ENCODE assay signal across 18 mouse cellular contexts in genomic region chr9:99146855-99147735, GRCm38 (mm10). TPM values are rescaled to one million over a fixed set of nuclear protein-coding genes. Genes with fewer than 3 reads are reported as not detected.
DNase-seq lines count a peak whose midpoint lies in the region; ATAC-seq and TF ChIP-seq lines count a peak whose summit lies in the region.
"Had no signal": no experiment of that assay in that cellular context is flagged by ENCODE, and none has a peak within 500 bp of the region (broad histone marks: within the 10 kb centered on the region; RNA-seq: fewer than 3 reads in every experiment).

No protein-coding gene starts in this region.

- no peaks in the 10 kb centered on the region for H3K9me3 ChIP-seq in liver, embryonic 15.5 days (replicated peaks)
- H3K9me3 ChIP-seq: limb, embryonic 13.5 days; megakaryocyte, embryonic 14.5 days; stomach, embryonic 15.5 days had no signal

- WGBS in liver, embryonic 15.5 days (ENCODE audit: insufficient replicate concordance): 77% methylated on average over 27 of the region's 27 CpGs

- H3K36me3 ChIP-seq in testis, adult 2 months (ENCODE audit: control insufficient read depth, insufficient read depth, low read length): no peaks in the 10 kb centered on the region
- no peaks in the 10 kb centered on the region for H3K36me3 ChIP-seq in liver, embryonic 15.5 days (replicated peaks)
- H3K36me3 ChIP-seq: limb, embryonic 13.5 days; stomach, embryonic 15.5 days had no signal

- H3K27me3 ChIP-seq in testis, adult 2 months (ENCODE audit: control insufficient read depth, insufficient read depth, low read length): no peaks in the 10 kb centered on the region
- H3K27me3 ChIP-seq in liver, embryonic 15.5 days: no peaks in the 10 kb centered on the region
- H3K27me3 ChIP-seq: megakaryocyte, embryonic 14.5 days; stomach, embryonic 15.5 days had no signal

- no peak for DNase-seq in testis, postnatal 10 days (ENCODE audit: low spot score)
- peak; percentile 41 for DNase-seq in adrenal gland, postnatal 14 days
- DNase-seq in kidney, postnatal 4 days: no peak
- no peak for DNase-seq in thymus, postnatal 0 days (ENCODE audit: low spot score)
- no peak for DNase-seq in ovary, adult 18-20 months (ENCODE audit: low spot score)
- DNase-seq: cerebellum, postnatal 25 days; heart, postnatal 14 days; kidney, adult 2 months; thymus, postnatal 14 days had no signal

- no peak for TF ChIP-seq POLR2A in testis, adult 2 months (IDR thresholded peaks at IDR 0.05; ENCODE audit: control insufficient read depth, low read depth, low read length)

- no peak overlapping the region for H3K27ac ChIP-seq in testis, adult 2 months (ENCODE audit: control insufficient read depth, insufficient read depth, low read depth, low read length)
- no peak overlapping the region for H3K27ac ChIP-seq in liver, embryonic 15.5 days (replicated peaks)
- H3K27ac ChIP-seq: limb, embryonic 13.5 days; stomach, embryonic 15.5 days had no signal

- H3K9ac ChIP-seq in liver, embryonic 15.5 days: no peak overlapping the region
- H3K9ac ChIP-seq: limb, embryonic 13.5 days; stomach, embryonic 15.5 days had no signal

- peaks cover 3% of the 10 kb centered on the region for H3K4me1 ChIP-seq in testis, adult 2 months (ENCODE audit: control insufficient read depth, insufficient read depth, low read length)
- H3K4me1 ChIP-seq in liver, embryonic 15.5 days (replicated peaks): peaks cover 12% of the 10 kb centered on the region
- H3K4me1 ChIP-seq: limb, embryonic 13.5 days; stomach, embryonic 15.5 days had no signal

- TF ChIP-seq CTCF in testis, adult 2 months (IDR thresholded peaks at IDR 0.05; ENCODE audit: control insufficient read depth, insufficient read depth, insufficient replicate concordance, low read depth, low read length): no peak

- ATAC-seq in liver, embryonic 15.5 days (ENCODE audit: insufficient read depth): 0 out of 2 replicates have a peak, but pooled peaks have one; percentile 12
- ATAC-seq: forebrain, embryonic 14.5 days; hindbrain, embryonic 16.5 days; midbrain, embryonic 16.5 days had no signal

- peak overlapping the region; percentile 17; the same call in 1 of the 2 replicates for H3K4me3 ChIP-seq in testis, adult 2 months (ENCODE audit: control insufficient read depth, low read depth, low read length)
- H3K4me3 ChIP-seq in liver, embryonic 15.5 days (replicated peaks): no peak overlapping the region
- H3K4me3 ChIP-seq: limb, embryonic 13.5 days; megakaryocyte, embryonic 14.5 days; stomach, embryonic 15.5 days had no signal

- H3K4me2 ChIP-seq in liver, embryonic 15.5 days: no peak overlapping the region
- H3K4me2 ChIP-seq: heart, embryonic 11.5 days; limb, embryonic 13.5 days; stomach, embryonic 15.5 days had no signal

RNA-seq across cellular contexts. Expression of gene Pik3cb, which starts 6.7 kb away (rescaled TPM):
- 2.7 and 3.0 TPM in 2 replicates for polyA plus RNA-seq in testis, adult 2 months (2012; rRNA removed)
- 12.1 and 12.2 TPM in 2 replicates for total RNA-seq in adrenal gland, postnatal 14 days (2021)
- 2.1 and 2.9 TPM in 2 replicates for polyA plus RNA-seq in liver, embryonic 15.5 days (2015; fragmentation: Nextera tagmentation; extraction: Ambion mirVana)
- 1.2 and 1.6 TPM in 2 replicates for polyA plus RNA-seq in thymus, postnatal 0 days (2015; fragmentation: Nextera tagmentation; extraction: Ambion mirVana)
